In the genomic region with DNA sequence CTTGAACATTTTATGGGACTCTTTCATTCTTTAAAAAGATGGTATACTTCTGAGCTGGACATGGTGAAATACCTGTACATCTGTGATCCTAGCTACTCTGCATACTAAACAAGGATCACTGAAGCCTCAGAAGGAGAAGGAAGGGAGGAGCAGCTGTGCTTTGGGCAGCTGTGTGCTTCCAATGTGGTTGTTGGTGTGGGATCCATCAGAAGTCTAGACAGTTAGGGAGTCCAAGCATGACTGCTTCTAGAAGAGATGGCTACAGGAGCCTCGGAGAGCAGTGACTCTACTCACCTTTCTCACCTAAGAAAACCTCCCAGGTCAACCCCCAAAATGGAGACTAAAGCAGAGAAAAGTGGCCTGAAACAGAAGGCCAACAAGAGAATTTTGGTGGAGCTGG, we compare ENCODE assay signal across 17 mouse cellular contexts. TPM values are rescaled to one million over a fixed set of nuclear protein-coding genes. Genes with fewer than 3 reads are reported as not detected.
DNase-seq lines count a peak whose midpoint lies in the region; ATAC-seq lines count a peak whose summit lies in the region.
"Had no signal": no experiment of that assay in that cellular context is flagged by ENCODE, and none has a peak within 500 bp of the region (broad histone marks: within the 10 kb centered on the region; RNA-seq: fewer than 3 reads in every experiment).

No protein-coding gene starts in this region.

- no peak overlapping the region for H3K4me2 ChIP-seq in kidney, embryonic 14.5 days (replicated peaks; ENCODE audit: low read depth, low read length)
- H3K4me2 ChIP-seq in limb, embryonic 15.5 days, result no peak overlapping the region
- H3K4me2 ChIP-seq in forebrain, embryonic 11.5 days (ENCODE audit: low read depth, low read length, severe bottlenecking), result no peak overlapping the region
- H3K4me2 ChIP-seq: embryonic facial prominence, embryonic 12.5 days; forebrain, embryonic 12.5 days; heart, embryonic 13.5 days; hindbrain, embryonic 14.5 days had no signal

- no peaks in the 10 kb centered on the region for H3K27me3 ChIP-seq in kidney, embryonic 14.5 days (ENCODE audit: control insufficient read depth, insufficient read depth, low read length)
- no peaks in the 10 kb centered on the region for H3K27me3 ChIP-seq in limb, embryonic 15.5 days
- H3K27me3 ChIP-seq in limb, embryonic 10.5 days (ENCODE audit: low read depth, poor library complexity, severe bottlenecking), result no peaks in the 10 kb centered on the region
- H3K27me3 ChIP-seq in forebrain, embryonic 11.5 days (ENCODE audit: control insufficient read depth, insufficient read depth, low read length), result no peaks in the 10 kb centered on the region
- H3K27me3 ChIP-seq: embryonic facial prominence, embryonic 12.5 days; forebrain, embryonic 12.5 days; heart, embryonic 13.5 days had no signal

- intact Hi-C loops in heart, postnatal 36 days (cut with DNase I), result no loop called here

- no peak overlapping the region for H3K27ac ChIP-seq in kidney, embryonic 14.5 days (ENCODE audit: low read depth, low read length)
- H3K27ac ChIP-seq in limb, embryonic 15.5 days, result 0 out of 2 replicates have a peak overlapping the region, but pooled peaks have one; percentile 17
- H3K27ac ChIP-seq in limb, embryonic 10.5 days, result no peak overlapping the region
- H3K27ac ChIP-seq in forebrain, embryonic 11.5 days (ENCODE audit: low read depth, low read length), result no peak overlapping the region
- H3K27ac ChIP-seq: embryonic facial prominence, embryonic 12.5 days; forebrain, embryonic 12.5 days; heart, embryonic 13.5 days; hindbrain, embryonic 14.5 days had no signal

- H3K4me1 ChIP-seq in kidney, embryonic 14.5 days (ENCODE audit: control insufficient read depth, insufficient read depth, low read length), result no peaks in the 10 kb centered on the region
- H3K4me1 ChIP-seq in limb, embryonic 15.5 days, result peaks cover 7% of the 10 kb centered on the region
- no peaks in the 10 kb centered on the region for H3K4me1 ChIP-seq in limb, embryonic 10.5 days
- H3K4me1 ChIP-seq in forebrain, embryonic 11.5 days (replicated peaks; ENCODE audit: control insufficient read depth, insufficient read depth, low read length), result no peaks in the 10 kb centered on the region
- H3K4me1 ChIP-seq: embryonic facial prominence, embryonic 12.5 days; forebrain, embryonic 12.5 days had no signal

- 38% methylated on average over 1 of the region's 1 CpGs for WGBS in kidney, embryonic 14.5 days
- WGBS in limb, embryonic 15.5 days, result 81% methylated on average over 1 of the region's 1 CpGs
- 83% methylated on average over 1 of the region's 1 CpGs for WGBS in limb, embryonic 10.5 days
- WGBS in forebrain, embryonic 11.5 days, result 86% methylated on average over 1 of the region's 1 CpGs

- H3K4me3 ChIP-seq in kidney, embryonic 14.5 days (ENCODE audit: low read length), result no peak overlapping the region
- H3K4me3 ChIP-seq in limb, embryonic 15.5 days, result no peak overlapping the region
- no peak overlapping the region for H3K4me3 ChIP-seq in limb, embryonic 10.5 days
- no peak overlapping the region for H3K4me3 ChIP-seq in forebrain, embryonic 11.5 days (ENCODE audit: low read depth, low read length)
- H3K4me3 ChIP-seq: embryonic facial prominence, embryonic 12.5 days; erythroblast, embryonic 14.5 days; forebrain, embryonic 12.5 days; heart, embryonic 13.5 days had no signal

- peak; percentile 49 for DNase-seq in heart, adult 11 months
- DNase-seq in heart, postnatal 36 days, result no peak
- no peak for DNase-seq in kidney, adult 18-20 months
- DNase-seq in limb, embryonic 10.5 days (ENCODE audit: low spot score), result no peak
- no peak for DNase-seq in forebrain, embryonic 11.5 days (ENCODE audit: low spot score)
- DNase-seq: adrenal gland, postnatal 10 days; cerebellum, adult 11 months; cerebellum, adult 8-10 months; embryo, embryonic 11 days had no signal

- H3K9ac ChIP-seq in kidney, embryonic 14.5 days (ENCODE audit: low read depth, low read length), result no peak overlapping the region
- no peak overlapping the region for H3K9ac ChIP-seq in limb, embryonic 15.5 days
- H3K9ac ChIP-seq in forebrain, embryonic 11.5 days (ENCODE audit: low read length), result no peak overlapping the region
- H3K9ac ChIP-seq: embryonic facial prominence, embryonic 12.5 days; forebrain, embryonic 12.5 days; forebrain, postnatal 0 days; heart, embryonic 13.5 days; hindbrain, embryonic 14.5 days had no signal

- H3K36me3 ChIP-seq in kidney, embryonic 14.5 days (ENCODE audit: control insufficient read depth, insufficient read depth, low read length), result no peaks in the 10 kb centered on the region
- no peaks in the 10 kb centered on the region for H3K36me3 ChIP-seq in limb, embryonic 15.5 days
- no peaks in the 10 kb centered on the region for H3K36me3 ChIP-seq in limb, embryonic 10.5 days
- no peaks in the 10 kb centered on the region for H3K36me3 ChIP-seq in forebrain, embryonic 11.5 days (ENCODE audit: control insufficient read depth, insufficient read depth, low read length)
- H3K36me3 ChIP-seq: embryonic facial prominence, embryonic 12.5 days; forebrain, embryonic 12.5 days; heart, embryonic 13.5 days had no signal

- peak; percentile 59; the same call in 1 of the 2 replicates for ATAC-seq in kidney, embryonic 14.5 days (ENCODE audit: low FRiP score, low TSS enrichment)
- ATAC-seq in limb, embryonic 15.5 days (ENCODE audit: insufficient number of reproducible peaks, low FRiP score, low TSS enrichment, low read depth), result no peak
- ATAC-seq in forebrain, embryonic 11.5 days (replicated peaks; ENCODE audit: low FRiP score), result no peak

- no peaks in the 10 kb centered on the region for H3K9me3 ChIP-seq in kidney, embryonic 14.5 days (ENCODE audit: control insufficient read depth, low read length)
- H3K9me3 ChIP-seq in limb, embryonic 15.5 days, result no peaks in the 10 kb centered on the region
- no peaks in the 10 kb centered on the region for H3K9me3 ChIP-seq in limb, embryonic 10.5 days (replicated peaks)
- H3K9me3 ChIP-seq in forebrain, embryonic 11.5 days (ENCODE audit: control insufficient read depth, low read length), result no peaks in the 10 kb centered on the region
- H3K9me3 ChIP-seq: embryonic facial prominence, embryonic 12.5 days; heart, embryonic 13.5 days had no signal

RNA-seq across cellular contexts. Expression of a gene that starts 34.1 kb away (rescaled TPM):
- 1 to 10 TPM; 5.8 to 6.7 TPM for total RNA-seq in heart, postnatal 36 days (2021)
- polyA plus RNA-seq in kidney, embryonic 14.5 days (2014; fragmentation: Nextera tagmentation; extraction: Ambion mirVana), result 40.5 and 59.5 TPM in 2 replicates
- polyA plus RNA-seq in limb, embryonic 15.5 days (2015; fragmentation: Nextera tagmentation; extraction: Ambion mirVana), result 24.5 and 28.6 TPM in 2 replicates
- 42.7 and 43.7 TPM in 2 replicates for polyA plus RNA-seq in limb, embryonic 10.5 days (2016; fragmentation: Nextera tagmentation; extraction: Ambion mirVana)
- polyA plus RNA-seq in forebrain, embryonic 11.5 days (2014; fragmentation: Nextera tagmentation; extraction: Ambion mirVana), result 37.8 and 42.7 TPM in 2 replicates
